Mouse (Mus musculus): ENCODE measurements at regions not wholly inside any gene's neighbourhood (a gene's known extent, or its start where the extent isn't known, plus 50 kb on each side); places are given as distances from the start of the nearest gene placed in this dataset.

- in situ Hi-C loops (cut with MboI; ENCODE audit: low pct_unique_long_range_greater_than_20kb in 1 of 2, low sequenced_read_pairs in 2 of 2, unreplicated experiment in 1 of 2): no loop called here
Measured at GRCm38 (mm10) chr4:134990651-134991050, 60.0 kb downstream of the Syf2 start.

DNA sequence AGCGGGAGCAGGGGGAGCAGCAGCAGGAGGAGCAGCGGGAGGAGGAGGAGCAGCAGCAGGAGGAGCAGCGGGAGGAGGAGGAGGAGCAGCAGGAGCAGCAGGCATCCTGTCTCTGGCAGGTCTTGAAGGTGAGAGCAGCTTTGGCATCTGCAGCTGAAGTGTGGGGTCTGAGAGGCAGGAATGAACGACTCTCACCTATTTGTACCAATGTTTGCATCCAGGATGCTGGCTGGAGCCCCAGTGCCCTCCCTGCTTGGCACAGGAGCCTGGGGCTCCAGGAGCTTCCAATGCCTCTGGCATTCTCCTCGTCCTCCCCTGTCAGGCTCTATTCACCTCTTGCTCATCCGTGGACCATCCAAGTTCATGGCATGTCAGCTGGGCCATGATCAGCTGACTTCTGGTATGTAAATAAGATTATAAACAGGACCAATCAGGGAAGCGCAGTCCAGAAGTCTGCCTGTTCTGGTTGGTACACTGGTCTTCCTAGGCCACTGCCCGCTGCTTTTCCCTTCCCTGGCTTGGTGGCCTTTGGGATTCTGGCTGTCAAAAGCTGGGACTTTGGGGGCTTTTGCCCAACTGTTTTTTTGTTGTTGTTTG, 62.9 kb downstream of the Syf2 start:
- in situ Hi-C loops (cut with MboI; ENCODE audit: low pct_unique_long_range_greater_than_20kb in 1 of 2, low sequenced_read_pairs in 2 of 2, unreplicated experiment in 1 of 2): no loop called here

DNA sequence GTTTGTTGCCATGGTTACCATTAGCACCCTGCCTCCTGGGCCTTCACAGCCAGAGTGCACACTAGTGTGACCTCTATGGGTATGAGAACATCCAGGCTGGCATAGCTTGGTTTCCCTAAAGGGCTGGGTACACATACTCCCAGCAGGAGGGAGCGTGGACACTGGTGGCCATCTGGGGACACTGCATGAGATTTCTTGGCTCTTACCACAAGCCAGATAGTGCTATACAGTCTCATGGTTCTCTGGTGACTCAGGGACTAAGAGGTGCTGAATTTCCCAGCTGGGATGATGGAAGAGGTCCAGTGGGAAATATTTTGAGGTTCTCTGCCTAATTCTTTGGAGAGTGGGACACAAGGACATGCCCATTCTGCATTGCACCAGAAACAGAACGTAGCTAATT, 63.5 kb downstream of the Syf2 start:
- in situ Hi-C loops (cut with MboI; ENCODE audit: low pct_unique_long_range_greater_than_20kb in 1 of 2, low sequenced_read_pairs in 2 of 2, unreplicated experiment in 1 of 2): no loop called here

GRCm38 (mm10) chr4:134994648-134995047, 64.0 kb downstream of the Syf2 start:
- in situ Hi-C loops (cut with MboI; ENCODE audit: low pct_unique_long_range_greater_than_20kb in 1 of 2, low sequenced_read_pairs in 2 of 2, unreplicated experiment in 1 of 2): no loop called here

DNA sequence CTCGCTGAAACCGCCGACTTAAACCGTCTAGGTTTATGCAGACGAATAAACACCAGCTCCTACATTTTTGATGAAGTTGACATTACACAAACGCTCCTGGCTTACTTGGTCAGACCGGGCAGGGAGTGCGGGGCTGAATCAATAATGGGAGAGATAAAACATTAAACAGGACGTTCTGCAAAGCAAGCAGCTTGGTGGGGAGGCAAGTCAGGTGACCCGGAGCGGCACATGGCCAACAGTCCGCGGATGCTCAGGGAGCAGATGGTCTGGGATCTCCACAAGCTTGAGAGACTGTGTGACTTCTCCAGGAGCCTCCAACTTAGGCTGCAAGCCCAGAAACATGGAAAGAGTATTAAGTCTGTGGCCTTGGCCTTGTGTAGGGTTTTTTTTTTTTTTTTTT, 64.4 kb downstream of the Syf2 start:
- in situ Hi-C loops (cut with MboI; ENCODE audit: low pct_unique_long_range_greater_than_20kb in 1 of 2, low sequenced_read_pairs in 2 of 2, unreplicated experiment in 1 of 2): no loop called here

- in situ Hi-C loops (cut with MboI; ENCODE audit: low pct_unique_long_range_greater_than_20kb in 1 of 2, low sequenced_read_pairs in 2 of 2, unreplicated experiment in 1 of 2): no loop called here
Measured at GRCm38 (mm10) chr4:134996121-134996520, 65.4 kb downstream of the Syf2 start.

- in situ Hi-C loops (cut with MboI; ENCODE audit: low pct_unique_long_range_greater_than_20kb in 1 of 2, low sequenced_read_pairs in 2 of 2, unreplicated experiment in 1 of 2): no loop called here
Measured at GRCm38 (mm10) chr4:134997461-134998434, 67.0 kb downstream of the Syf2 start.

DNA sequence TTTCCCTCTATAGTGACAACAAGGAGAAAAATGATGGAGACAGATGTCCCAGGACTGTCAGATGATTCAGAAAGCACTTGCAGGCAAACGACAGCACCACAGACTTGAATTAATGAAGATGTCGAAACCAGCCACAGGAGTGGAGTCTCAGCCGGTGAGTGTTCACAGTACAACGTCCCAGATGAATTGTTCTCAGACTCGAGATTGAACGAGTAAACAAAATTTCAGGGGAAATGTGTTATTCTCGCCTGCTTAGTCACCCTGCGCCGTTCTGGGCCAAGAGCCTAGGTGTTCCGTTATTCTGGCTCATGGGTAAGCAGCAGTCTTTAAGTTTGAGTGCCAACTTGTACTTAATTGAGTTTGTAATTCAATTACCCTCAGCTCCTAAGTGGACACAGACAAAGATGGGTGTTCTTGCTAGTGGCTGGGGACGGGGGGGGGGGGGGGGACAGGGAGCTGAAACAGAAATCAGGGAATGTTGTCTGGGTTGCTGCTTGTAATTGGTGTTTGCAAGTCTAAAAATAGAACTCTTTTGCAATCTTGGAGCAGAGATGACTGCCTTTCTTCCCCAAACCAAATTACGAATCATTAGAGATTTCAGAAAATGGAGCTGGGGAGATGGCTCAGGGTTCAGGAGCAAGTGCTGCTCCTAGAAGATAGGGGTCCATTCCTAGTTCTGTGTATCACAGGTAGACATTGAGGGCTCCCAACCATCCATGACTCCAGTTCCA, 68.4 kb downstream of the Syf2 start:
- in situ Hi-C loops (cut with MboI; ENCODE audit: low pct_unique_long_range_greater_than_20kb in 1 of 2, low sequenced_read_pairs in 2 of 2, unreplicated experiment in 1 of 2): no loop called here

GRCm38 (mm10) chr4:135002091-135002925, 71.6 kb downstream of the Syf2 start:
- in situ Hi-C loops (cut with MboI; ENCODE audit: low pct_unique_long_range_greater_than_20kb in 1 of 2, low sequenced_read_pairs in 2 of 2, unreplicated experiment in 1 of 2): no loop called here

GRCm38 (mm10) chr4:135011365-135011764, 80.7 kb downstream of the Syf2 start:
- in situ Hi-C loops (cut with MboI; ENCODE audit: low pct_unique_long_range_greater_than_20kb in 1 of 2, low sequenced_read_pairs in 2 of 2, unreplicated experiment in 1 of 2): no loop called here

GRCm38 (mm10) chr4:135012945-135013344, 82.2 kb downstream of the Syf2 start:
- in situ Hi-C loops (cut with MboI; ENCODE audit: low pct_unique_long_range_greater_than_20kb in 1 of 2, low sequenced_read_pairs in 2 of 2, unreplicated experiment in 1 of 2): no loop called here

GRCm38 (mm10) chr4:135013932-135014331, 83.2 kb downstream of the Syf2 start:
- in situ Hi-C loops (cut with MboI; ENCODE audit: low pct_unique_long_range_greater_than_20kb in 1 of 2, low sequenced_read_pairs in 2 of 2, unreplicated experiment in 1 of 2): no loop called here

DNA sequence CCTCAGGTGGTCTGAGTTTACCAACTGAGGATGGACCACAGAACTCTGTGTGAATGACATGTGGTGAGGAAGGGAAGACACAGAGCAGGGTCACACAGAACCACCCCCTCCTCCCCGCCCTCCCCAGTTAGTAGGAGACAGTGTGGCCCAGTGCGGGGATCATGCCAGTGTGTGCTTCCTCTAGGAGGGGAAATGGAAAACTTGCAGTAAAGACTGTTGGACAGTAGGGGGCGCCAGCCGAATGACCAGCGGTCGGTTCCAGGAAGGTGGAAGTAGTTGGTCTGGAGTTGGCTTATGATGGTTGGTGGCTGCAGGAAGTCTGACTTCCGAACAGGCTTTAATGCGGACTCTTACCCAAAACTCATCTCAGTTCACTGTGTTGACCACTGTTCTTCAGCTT, 87.3 kb downstream of the Syf2 start:
- in situ Hi-C loops (cut with MboI; ENCODE audit: low pct_unique_long_range_greater_than_20kb in 1 of 2, low sequenced_read_pairs in 2 of 2, unreplicated experiment in 1 of 2): loop anchor here in 1 of 2 experiments (5.0 kb wide), 2 partner anchors 104 to 174 kb away; partner anchors contain the start of gene Runx3

- in situ Hi-C loops (cut with MboI; ENCODE audit: low pct_unique_long_range_greater_than_20kb in 1 of 2, low sequenced_read_pairs in 2 of 2, unreplicated experiment in 1 of 2): loop anchor here in 1 of 2 experiments (5.0 kb wide), 2 partner anchors 103 to 173 kb away; partner anchors contain the start of gene Runx3
Measured at GRCm38 (mm10) chr4:135019120-135019519, 88.4 kb downstream of the Syf2 start.

DNA sequence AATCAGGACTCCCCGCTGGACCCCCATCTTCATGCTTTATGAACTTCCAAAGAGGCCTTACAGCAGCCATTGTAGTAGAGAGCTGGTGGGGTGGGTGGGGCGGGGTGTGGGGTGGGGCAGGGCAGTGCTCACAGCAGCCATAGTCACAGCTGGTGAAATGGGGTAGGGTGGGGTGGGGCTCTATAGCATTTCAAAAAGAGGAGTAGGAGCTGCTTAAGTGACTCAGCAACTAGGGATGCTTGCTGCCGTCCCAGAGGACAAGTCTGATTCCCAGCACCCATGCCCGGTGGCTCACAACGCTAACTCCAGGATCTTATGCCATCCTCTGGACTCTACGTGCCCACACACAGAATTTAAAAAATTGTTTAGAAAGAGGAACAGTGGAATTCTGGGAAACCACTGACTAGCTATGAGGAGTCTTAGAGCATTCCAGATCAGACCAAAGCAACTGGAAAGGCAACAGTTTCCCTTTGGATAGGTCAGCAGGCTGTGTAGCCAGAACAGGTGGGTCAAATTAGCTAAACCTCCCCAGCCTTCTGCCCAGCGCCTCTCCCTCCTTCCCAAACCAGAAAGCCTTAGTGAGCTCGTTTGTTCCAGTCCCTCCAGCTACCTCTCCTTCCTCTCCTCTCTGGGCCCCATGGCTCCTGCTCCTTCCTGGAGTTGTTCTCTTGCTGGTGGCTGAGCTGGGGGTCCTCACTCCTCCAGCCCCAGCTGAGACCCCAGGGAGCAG, 89.7 kb downstream of the Syf2 start:
- in situ Hi-C loops (cut with MboI; ENCODE audit: low pct_unique_long_range_greater_than_20kb in 1 of 2, low sequenced_read_pairs in 2 of 2, unreplicated experiment in 1 of 2): no loop called here

GRCm38 (mm10) chr4:135023200-135023599, 92.5 kb downstream of the Syf2 start:
- in situ Hi-C loops (cut with MboI; ENCODE audit: low pct_unique_long_range_greater_than_20kb in 1 of 2, low sequenced_read_pairs in 2 of 2, unreplicated experiment in 1 of 2): no loop called here

GRCm38 (mm10) chr4:135025802-135026201, 94.7 kb upstream of the Runx3 start:
- in situ Hi-C loops (cut with MboI; ENCODE audit: low pct_unique_long_range_greater_than_20kb in 1 of 2, low sequenced_read_pairs in 2 of 2, unreplicated experiment in 1 of 2): no loop called here

DNA sequence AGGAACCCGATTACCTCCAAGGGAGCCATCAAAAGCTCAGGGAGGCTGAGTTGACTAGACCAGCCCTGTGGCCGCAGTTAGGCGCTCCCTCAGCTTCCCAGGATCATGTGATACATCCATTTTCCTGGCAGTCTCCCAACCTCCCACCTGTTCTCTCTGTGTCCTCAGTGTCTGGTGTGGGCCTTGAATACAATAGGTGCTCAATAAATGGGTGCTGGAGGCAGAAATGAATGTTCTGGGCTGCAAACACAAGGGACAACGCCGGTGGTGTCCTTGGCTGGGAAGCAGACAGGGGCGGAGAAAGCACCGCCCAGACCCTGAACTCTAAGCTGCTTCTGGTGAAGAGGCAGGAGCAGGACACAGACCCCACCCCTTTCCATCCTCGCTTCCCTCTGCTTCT, 93.3 kb upstream of the Runx3 start:
- in situ Hi-C loops (cut with MboI; ENCODE audit: low pct_unique_long_range_greater_than_20kb in 1 of 2, low sequenced_read_pairs in 2 of 2, unreplicated experiment in 1 of 2): no loop called here

All from mouse embryonic stem cell (cell line).